Mouse (Mus musculus): ENCODE measurements around the gene Tcap. TPM values are rescaled to one million over a fixed set of nuclear protein-coding genes. Genes with fewer than 3 reads are reported as not detected.

The Tcap gene
- total and polyA plus RNA-seq, 2 experiments from 2014 or later = not detected

- DNase-seq = no peak
- Histone ChIP-seq H3K27ac (ENCODE audit: low read depth, low read length) (no peak overlapping the region), H3K36me3 (ENCODE audit: insufficient read depth) (no peaks in the 10 kb centered on the region), H3K4me1 (ENCODE audit: insufficient read depth) (peaks cover 12% of the 10 kb centered on the region; the same call in 1 of the 2 replicates), H3K4me2 (ENCODE audit: low read depth) (no peak overlapping the region), H3K4me3 (ENCODE audit: low read depth, low read length) (no peak overlapping the region), H3K9me3 (ENCODE audit: low read length) (no peaks in the 10 kb centered on the region), H3K27me3 (ENCODE audit: insufficient read depth, low read length) (no peaks in the 10 kb centered on the region), H3K9ac (no peak overlapping the region)
- ATAC-seq = no peak
- 90% methylated on average over 5 of the region's 5 CpGs for WGBS
- no peak for TF ChIP-seq CTCF (IDR thresholded peaks at IDR 0.05; ENCODE audit: low read depth)
Measured at GRCm38 (mm10) chr11:98363817-98364216, 19.8 kb upstream of the Tcap start.

GRCm38 (mm10) chr11:98364410-98364809 is 19.2 kb upstream of the Tcap start:
- DNase-seq = no peak
- H3K27me3 ChIP-seq (ENCODE audit: insufficient read depth, low read length) = no peaks in the 10 kb centered on the region
- H3K27ac ChIP-seq (ENCODE audit: low read depth, low read length) = no peak overlapping the region
- peaks cover 6% of the 10 kb centered on the region; the same call in 1 of the 2 replicates for H3K4me1 ChIP-seq (ENCODE audit: insufficient read depth)
- H3K4me3 ChIP-seq (ENCODE audit: low read depth, low read length) = no peak overlapping the region
- 88% methylated on average over 5 of the region's 5 CpGs for WGBS
- no peak overlapping the region for H3K4me2 ChIP-seq (ENCODE audit: low read depth)
- TF ChIP-seq CTCF (IDR thresholded peaks at IDR 0.05; ENCODE audit: low read depth) = no peak
- no peak for ATAC-seq
- H3K36me3 ChIP-seq (ENCODE audit: insufficient read depth) = no peaks in the 10 kb centered on the region
- H3K9me3 ChIP-seq (ENCODE audit: low read length) = no peaks in the 10 kb centered on the region
- no peak overlapping the region for H3K9ac ChIP-seq

- no peak for DNase-seq
- ATAC-seq = no peak
- Histone ChIP-seq H3K27ac (ENCODE audit: low read depth, low read length) (no peak overlapping the region), H3K4me3 (ENCODE audit: low read depth, low read length) (no peak overlapping the region), H3K27me3 (ENCODE audit: insufficient read depth, low read length) (no peaks in the 10 kb centered on the region), H3K36me3 (ENCODE audit: insufficient read depth) (no peaks in the 10 kb centered on the region), H3K9me3 (ENCODE audit: low read length) (no peaks in the 10 kb centered on the region), H3K4me1 (ENCODE audit: insufficient read depth) (peaks cover 5% of the 10 kb centered on the region; the same call in 1 of the 2 replicates), H3K9ac (no peak overlapping the region), H3K4me2 (ENCODE audit: low read depth) (no peak overlapping the region)
- TF ChIP-seq CTCF (IDR thresholded peaks at IDR 0.05; ENCODE audit: low read depth) = no peak
- 83% methylated on average over 10 of the region's 10 CpGs for WGBS
Measured at GRCm38 (mm10) chr11:98366290-98366689, 17.3 kb upstream of the Tcap start.

GRCm38 (mm10) chr11:98367171-98367862 is 16.3 kb upstream of the Tcap start:
- Histone ChIP-seq H3K27me3 (ENCODE audit: insufficient read depth, low read length) (no peaks in the 10 kb centered on the region), H3K9ac (no peak overlapping the region), H3K9me3 (ENCODE audit: low read length) (no peaks in the 10 kb centered on the region), H3K36me3 (ENCODE audit: insufficient read depth) (no peaks in the 10 kb centered on the region), H3K27ac (ENCODE audit: low read depth, low read length) (peak overlapping the region; percentile 42; the same call in 1 of the 2 replicates), H3K4me3 (ENCODE audit: low read depth, low read length) (no peak overlapping the region), H3K4me2 (ENCODE audit: low read depth) (no peak overlapping the region), H3K4me1 (ENCODE audit: insufficient read depth) (peaks cover 13% of the 10 kb centered on the region)
- ATAC-seq (peak; percentile 26; the same call in 1 of the 2 replicates), DNase-seq (no peak)
- 65% methylated on average over 10 of the region's 10 CpGs for WGBS
- no peak for TF ChIP-seq CTCF (IDR thresholded peaks at IDR 0.05; ENCODE audit: low read depth)

GRCm38 (mm10) chr11:98367863-98368186 is 15.8 kb upstream of the Tcap start:
- no peak for ATAC-seq

GRCm38 (mm10) chr11:98369337-98369736 is 14.3 kb upstream of the Tcap start:
- Histone ChIP-seq H3K9ac (no peak overlapping the region), H3K9me3 (ENCODE audit: low read length) (no peaks in the 10 kb centered on the region), H3K27ac (ENCODE audit: low read depth, low read length) (peak overlapping the region; percentile 29), H3K4me1 (ENCODE audit: insufficient read depth) (peaks cover 13% of the 10 kb centered on the region), H3K36me3 (ENCODE audit: insufficient read depth) (no peaks in the 10 kb centered on the region), H3K4me2 (ENCODE audit: low read depth) (no peak overlapping the region), H3K27me3 (ENCODE audit: insufficient read depth, low read length) (no peaks in the 10 kb centered on the region), H3K4me3 (ENCODE audit: low read depth, low read length) (no peak overlapping the region)
- ATAC-seq = peak; percentile 81
- TF ChIP-seq CTCF (IDR thresholded peaks at IDR 0.05; ENCODE audit: low read depth) = no peak
- DNase-seq = peak; percentile 79
- 60% methylated on average over 6 of the region's 6 CpGs for WGBS

More at GRCm38 (mm10) chr11:98367863-98368186, 15.8 kb upstream of the Tcap start:
- Histone ChIP-seq H3K27me3 (ENCODE audit: insufficient read depth, low read length) (no peaks in the 10 kb centered on the region), H3K27ac (ENCODE audit: low read depth, low read length) (peak overlapping the region; percentile 42; the same call in 1 of the 2 replicates), H3K9me3 (ENCODE audit: low read length) (no peaks in the 10 kb centered on the region), H3K36me3 (ENCODE audit: insufficient read depth) (no peaks in the 10 kb centered on the region), H3K4me1 (ENCODE audit: insufficient read depth) (peaks cover 13% of the 10 kb centered on the region), H3K4me2 (ENCODE audit: low read depth) (no peak overlapping the region), H3K4me3 (ENCODE audit: low read depth, low read length) (no peak overlapping the region), H3K9ac (no peak overlapping the region)
- DNase-seq = no peak
- WGBS = 83% methylated on average over 7 of the region's 7 CpGs
- TF ChIP-seq CTCF (IDR thresholded peaks at IDR 0.05; ENCODE audit: low read depth) = no peak

- Histone ChIP-seq H3K27ac (ENCODE audit: low read depth, low read length) (no peak overlapping the region), H3K9ac (no peak overlapping the region), H3K9me3 (ENCODE audit: low read length) (no peaks in the 10 kb centered on the region), H3K36me3 (ENCODE audit: insufficient read depth) (peaks cover 10% of the 10 kb centered on the region), H3K27me3 (ENCODE audit: insufficient read depth, low read length) (no peaks in the 10 kb centered on the region), H3K4me1 (ENCODE audit: insufficient read depth) (peaks cover 13% of the 10 kb centered on the region), H3K4me2 (ENCODE audit: low read depth) (no peak overlapping the region), H3K4me3 (ENCODE audit: low read depth, low read length) (no peak overlapping the region)
- 65% methylated on average over 2 of the region's 2 CpGs for WGBS
- DNase-seq (no peak), ATAC-seq (no peak)
- TF ChIP-seq CTCF (IDR thresholded peaks at IDR 0.05; ENCODE audit: low read depth) = no peak
Measured at GRCm38 (mm10) chr11:98370588-98370987, 13.0 kb upstream of the Tcap start.
